Mouse (Mus musculus) embryonic facial prominence, embryonic 14.5 days (tissue): ENCODE results near the gene Ltb4r2. TPM values are rescaled to one million over a fixed set of nuclear protein-coding genes. Genes with fewer than 3 reads are reported as not detected.

ENCODE experiments used
- ATAC-seq: fragments of 200-750 bp; cut with Nextera tagmentation; 2 replicates; pipeline ENCODE4 v1.8.0; 2017; ENCODE audit warnings: low read depth, moderate number of reproducible peaks, moderate TSS enrichment
- DNase-seq: peaks from one replicate; pipeline ENCODE4 v3.0.0-alpha.2; 2015; ENCODE audit warnings: low spot score
- H3K27ac ChIP-seq: fragments of 300-500 bp; sonication (generic); replicated peaks from 2 replicates; pipeline ENCODE4 v1.5.1; 2014; ENCODE audit warnings: low read depth, mild to moderate bottlenecking, low read length, moderate library complexity
- H3K27me3 ChIP-seq: fragments of 300-500 bp; sonication (generic); replicated peaks from 2 replicates; pipeline ENCODE4 v1.6.1; 2014; ENCODE audit warnings: low read length; ENCODE audit not compliant: control insufficient read depth, insufficient read depth
- H3K36me3 ChIP-seq: fragments of 300-500 bp; sonication (generic); 2 replicates; pipeline ENCODE4 v1.6.1; 2014; ENCODE audit warnings: low read length, mixed read lengths; ENCODE audit not compliant: control insufficient read depth, insufficient read depth
- H3K4me1 ChIP-seq: fragments of 300-500 bp; sonication (generic); 2 replicates; pipeline ENCODE4 v1.6.1; 2014; ENCODE audit warnings: antibody characterized with exemption, low read length; ENCODE audit not compliant: control insufficient read depth, insufficient read depth
- H3K4me2 ChIP-seq: fragments of 300-500 bp; sonication (generic); 2 replicates; pipeline ENCODE4 v1.6.1; 2014; ENCODE audit warnings: low read depth, mild to moderate bottlenecking, low read length, moderate library complexity, mixed read lengths
- H3K4me3 ChIP-seq: fragments of 300-500 bp; sonication (generic); 2 replicates; pipeline ENCODE4 v1.5.1; 2014; ENCODE audit warnings: low read depth, mild to moderate bottlenecking, low read length
- H3K9ac ChIP-seq: fragments of 300-500 bp; sonication (generic); 2 replicates; pipeline ENCODE4 v1.6.1; 2014; ENCODE audit warnings: low read depth, mild to moderate bottlenecking, low read length, moderate library complexity, mixed read lengths
- H3K9me3 ChIP-seq: fragments of 300-500 bp; sonication (generic); 2 replicates; pipeline ENCODE4 v1.6.1; 2016; ENCODE audit warnings: low read length; ENCODE audit not compliant: control insufficient read depth
- WGBS: fragments of 180-500 bp; shearing (Covaris S2); extraction: QIAGEN DNeasy Blood & Tissue Kit; methylation state at CpG from one replicate; pipeline ENCODE4 v1.1.7; 2014; 5-methylcytosine and 5-hydroxymethylcytosine counted together
- polyA plus RNA-seq: library from polyadenylated mRNA; unstranded; fragments of >200 nt; fragmentation: Nextera tagmentation; extraction: Ambion mirVana; gene quantifications from 2 replicates; pipeline ENCODE4 v1.2.1, GENCODE M21; 2014

The Ltb4r2 gene
- polyA plus RNA-seq, 1 experiment from 2014 or later, result 0.47 TPM

GRCm38 (mm10) chr14:55730116-55730515 lies 31.1 kb upstream of the Ltb4r2 start:
- Histone ChIP-seq H3K4me3 (no peak overlapping the region), H3K9me3 (no peaks in the 10 kb centered on the region), H3K27ac (no peak overlapping the region), H3K4me2 (no peak overlapping the region), H3K4me1 (no peaks in the 10 kb centered on the region), H3K36me3 (no peaks in the 10 kb centered on the region), H3K27me3 (no peaks in the 10 kb centered on the region), H3K9ac (no peak overlapping the region)
- WGBS, result 72% methylated on average over 7 of the region's 7 CpGs
- DNase-seq (no peak), ATAC-seq (no peak)

- no peak for DNase-seq
- no peak for ATAC-seq
- H3K9me3 ChIP-seq, result no peaks in the 10 kb centered on the region
- no peaks in the 10 kb centered on the region for H3K27me3 ChIP-seq
- H3K4me2 ChIP-seq, result no peak overlapping the region
- 83% methylated on average over 7 of the region's 7 CpGs for WGBS
- H3K36me3 ChIP-seq, result no peaks in the 10 kb centered on the region
- no peak overlapping the region for H3K9ac ChIP-seq
- no peak overlapping the region for H3K4me3 ChIP-seq
- no peak overlapping the region for H3K27ac ChIP-seq
- no peaks in the 10 kb centered on the region for H3K4me1 ChIP-seq
Measured at GRCm38 (mm10) chr14:55730531-55731032, 30.6 kb upstream of the Ltb4r2 start.

GRCm38 (mm10) chr14:55733889-55734288 lies 27.3 kb upstream of the Ltb4r2 start:
- H3K36me3 ChIP-seq, result peaks cover 6% of the 10 kb centered on the region; the same call in 1 of the 2 replicates
- no peaks in the 10 kb centered on the region for H3K4me1 ChIP-seq
- no peak overlapping the region for H3K4me3 ChIP-seq
- H3K27me3 ChIP-seq, result no peaks in the 10 kb centered on the region
- H3K27ac ChIP-seq, result no peak overlapping the region
- H3K9me3 ChIP-seq, result no peaks in the 10 kb centered on the region
- WGBS, result 78% methylated on average over 10 of the region's 10 CpGs
- no peak overlapping the region for H3K4me2 ChIP-seq
- ATAC-seq (no peak), DNase-seq (no peak)
- H3K9ac ChIP-seq, result no peak overlapping the region

GRCm38 (mm10) chr14:55734869-55735268 lies 26.4 kb upstream of the Ltb4r2 start:
- no peak for ATAC-seq
- H3K27ac ChIP-seq, result no peak overlapping the region
- H3K27me3 ChIP-seq, result no peaks in the 10 kb centered on the region
- no peak overlapping the region for H3K4me2 ChIP-seq
- H3K4me3 ChIP-seq, result no peak overlapping the region
- H3K9me3 ChIP-seq, result no peaks in the 10 kb centered on the region
- WGBS, result 73% methylated on average over 7 of the region's 7 CpGs
- H3K36me3 ChIP-seq, result peaks cover 16% of the 10 kb centered on the region
- DNase-seq, result no peak
- H3K9ac ChIP-seq, result no peak overlapping the region
- H3K4me1 ChIP-seq, result no peaks in the 10 kb centered on the region

- H3K36me3 ChIP-seq, result peaks cover 21% of the 10 kb centered on the region
- H3K27ac ChIP-seq, result no peak overlapping the region
- no peaks in the 10 kb centered on the region for H3K27me3 ChIP-seq
- DNase-seq (no peak), ATAC-seq (no peak)
- WGBS, result 66% methylated on average over 3 of the region's 3 CpGs
- no peak overlapping the region for H3K4me2 ChIP-seq
- H3K9me3 ChIP-seq, result no peaks in the 10 kb centered on the region
- H3K4me3 ChIP-seq, result no peak overlapping the region
- H3K9ac ChIP-seq, result no peak overlapping the region
- no peaks in the 10 kb centered on the region for H3K4me1 ChIP-seq
Measured at GRCm38 (mm10) chr14:55735334-55735733, 25.9 kb upstream of the Ltb4r2 start.

- no peak overlapping the region for H3K4me2 ChIP-seq
- H3K4me3 ChIP-seq, result no peak overlapping the region
- H3K36me3 ChIP-seq, result peaks cover 25% of the 10 kb centered on the region
- ATAC-seq, result no peak
- H3K27me3 ChIP-seq, result no peaks in the 10 kb centered on the region
- H3K9ac ChIP-seq, result no peak overlapping the region
- no peaks in the 10 kb centered on the region for H3K9me3 ChIP-seq
- no peaks in the 10 kb centered on the region for H3K4me1 ChIP-seq
- WGBS, result 80% methylated on average over 4 of the region's 4 CpGs
- H3K27ac ChIP-seq, result no peak overlapping the region
- DNase-seq, result no peak
Measured at GRCm38 (mm10) chr14:55735758-55736157, 25.5 kb upstream of the Ltb4r2 start.

- ATAC-seq, result no peak
- 83% methylated on average over 9 of the region's 9 CpGs for WGBS
- Histone ChIP-seq H3K27me3 (no peaks in the 10 kb centered on the region), H3K27ac (no peak overlapping the region), H3K9ac (no peak overlapping the region), H3K4me2 (no peak overlapping the region), H3K36me3 (peaks cover 38% of the 10 kb centered on the region), H3K4me1 (no peaks in the 10 kb centered on the region), H3K4me3 (no peak overlapping the region), H3K9me3 (no peaks in the 10 kb centered on the region)
- DNase-seq, result no peak
Measured at GRCm38 (mm10) chr14:55737086-55737687, 24.0 kb upstream of the Ltb4r2 start.

- peaks cover 41% of the 10 kb centered on the region for H3K36me3 ChIP-seq
- 16% methylated on average over 10 of the region's 10 CpGs for WGBS
- peak; percentile 77 for ATAC-seq
- peak overlapping the region; percentile 91 for H3K4me2 ChIP-seq
- H3K9ac ChIP-seq, result peak overlapping the region; percentile 49; the same call in 1 of the 2 replicates
- DNase-seq, result peak; percentile 79
- H3K4me1 ChIP-seq, result peaks cover 12% of the 10 kb centered on the region
- H3K27me3 ChIP-seq, result no peaks in the 10 kb centered on the region
- H3K27ac ChIP-seq, result no peak overlapping the region
- no peaks in the 10 kb centered on the region for H3K9me3 ChIP-seq
- H3K4me3 ChIP-seq, result no peak overlapping the region
Measured at GRCm38 (mm10) chr14:55743711-55744110, 17.5 kb upstream of the Ltb4r2 start.
